Mouse (Mus musculus) testis, adult 2 months (tissue): ENCODE data around the gene Flt3l.

Source experiments
- CTCF ChIP-seq: fragments of 200-500 bp; IDR thresholded peaks from 2 replicates; pipeline ENCODE4 v1.5.1; 2012; ENCODE audit warnings: low read depth, mild to moderate bottlenecking, inconsistent platforms, low read length, moderate library complexity; ENCODE audit not compliant: control insufficient read depth, insufficient read depth, insufficient replicate concordance
- POLR2A ChIP-seq: fragments of 200-500 bp; IDR thresholded peaks from 2 replicates; pipeline ENCODE4 v1.6.1; 2012; ENCODE audit warnings: low read depth, mild to moderate bottlenecking, inconsistent platforms, low read length, moderate library complexity; ENCODE audit not compliant: control insufficient read depth

GRCm38 (mm10) chr7:45161612-45162473, 25.6 kb upstream of the Flt3l start:
- peak; percentile 87 for TF ChIP-seq CTCF
- no peak for TF ChIP-seq POLR2A
